Mouse (Mus musculus): ENCODE data around the gene Them7. TPM values are rescaled to one million over a fixed set of nuclear protein-coding genes. Genes with fewer than 3 reads are reported as not detected.

Them7 gene
- polyA plus RNA-seq, 1 experiment from 2014 or later = 0.21 TPM

DNA sequence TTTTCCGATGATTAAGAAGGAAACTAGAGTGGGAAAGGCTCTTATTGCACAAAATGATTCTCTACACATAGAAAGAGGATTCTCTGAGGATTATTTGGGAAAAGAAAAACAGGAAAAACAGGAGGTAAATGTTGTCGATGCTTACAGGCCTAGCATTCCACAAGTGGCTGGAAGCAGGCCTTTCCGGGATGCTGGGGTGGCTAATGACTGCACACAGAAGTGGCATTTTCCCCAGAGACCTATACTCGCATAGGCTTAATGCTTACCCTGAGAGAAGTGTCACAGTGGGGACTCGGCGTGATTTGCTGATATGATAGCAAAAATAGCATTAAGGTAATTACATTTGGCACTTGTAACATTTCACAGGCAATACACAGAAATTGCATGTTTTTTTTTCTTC, 124.8 kb downstream of the Them7 start:
- ATAC-seq (ENCODE audit: insufficient number of reproducible peaks, insufficient read depth, low FRiP score, low TSS enrichment, low read depth) = no peak
- 67% methylated on average over 6 of the region's 6 CpGs for WGBS
- no peak overlapping the region for H3K9ac ChIP-seq

DNA sequence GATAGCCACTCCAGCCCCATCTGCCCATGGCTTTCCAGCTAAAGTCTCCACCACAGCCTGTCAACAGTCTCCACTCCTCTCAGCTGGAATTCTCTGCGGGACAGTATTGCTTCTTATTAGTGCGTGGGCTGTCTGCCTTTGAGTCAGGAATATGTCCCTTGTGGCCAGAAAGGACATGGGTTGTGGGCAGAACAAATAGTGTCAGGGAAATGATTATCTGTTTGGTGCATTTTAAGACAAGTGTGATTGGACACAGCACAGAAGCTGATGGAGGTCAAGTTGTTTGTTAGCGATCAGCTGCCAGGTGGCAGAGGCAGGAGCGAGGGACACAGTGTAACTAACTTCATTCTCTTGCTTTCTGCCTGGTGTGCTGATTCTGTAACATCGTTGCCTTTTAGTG, 132.7 kb downstream of the Them7 start:
- H3K4me2 ChIP-seq = no peak overlapping the region
- H3K9me3 ChIP-seq = no peaks in the 10 kb centered on the region
- H3K27ac ChIP-seq = no peak overlapping the region
- no peaks in the 10 kb centered on the region for H3K27me3 ChIP-seq
- no peak for ATAC-seq (ENCODE audit: insufficient number of reproducible peaks, insufficient read depth, low FRiP score, low TSS enrichment, low read depth)
- no peaks in the 10 kb centered on the region for H3K4me1 ChIP-seq
- H3K36me3 ChIP-seq = no peaks in the 10 kb centered on the region
- H3K4me3 ChIP-seq = no peak overlapping the region
- WGBS = 69% methylated on average over 5 of the region's 5 CpGs
- no peak overlapping the region for H3K9ac ChIP-seq

More for the DNA sequence above, 124.8 kb downstream of the Them7 start:
- Histone ChIP-seq H3K36me3 (no peaks in the 10 kb centered on the region), H3K27ac (no peak overlapping the region), H3K27me3 (no peaks in the 10 kb centered on the region), H3K9me3 (no peaks in the 10 kb centered on the region), H3K4me3 (no peak overlapping the region), H3K4me2 (no peak overlapping the region), H3K4me1 (no peaks in the 10 kb centered on the region)

DNA sequence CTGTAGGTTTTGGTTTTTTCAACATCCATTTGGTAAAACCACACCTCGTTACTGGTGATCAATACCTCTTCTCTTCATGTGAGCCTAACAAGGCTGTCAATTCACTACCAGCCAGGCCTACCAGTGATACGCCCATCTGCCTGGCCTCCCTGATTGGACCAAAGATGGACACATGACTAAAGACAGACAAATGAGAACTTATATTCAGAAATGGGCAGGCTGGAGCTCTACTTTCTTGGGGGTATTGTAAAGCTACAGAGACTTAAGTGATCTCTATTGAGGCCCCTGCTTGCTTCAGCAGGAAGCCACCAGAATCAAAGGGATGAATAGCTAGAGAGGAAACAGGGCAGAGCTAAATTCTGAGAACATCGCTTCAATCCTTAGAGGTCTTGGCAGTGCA, 133.9 kb downstream of the Them7 start:
- H3K9ac ChIP-seq = no peak overlapping the region
- no peaks in the 10 kb centered on the region for H3K36me3 ChIP-seq
- WGBS = 87% methylated on average over 3 of the region's 3 CpGs
- H3K4me2 ChIP-seq = no peak overlapping the region
- H3K4me3 ChIP-seq = no peak overlapping the region
- no peaks in the 10 kb centered on the region for H3K9me3 ChIP-seq
- H3K27ac ChIP-seq = no peak overlapping the region
- H3K27me3 ChIP-seq = no peaks in the 10 kb centered on the region
- ATAC-seq (ENCODE audit: insufficient number of reproducible peaks, insufficient read depth, low FRiP score, low TSS enrichment, low read depth) = no peak
- H3K4me1 ChIP-seq = no peaks in the 10 kb centered on the region

DNA sequence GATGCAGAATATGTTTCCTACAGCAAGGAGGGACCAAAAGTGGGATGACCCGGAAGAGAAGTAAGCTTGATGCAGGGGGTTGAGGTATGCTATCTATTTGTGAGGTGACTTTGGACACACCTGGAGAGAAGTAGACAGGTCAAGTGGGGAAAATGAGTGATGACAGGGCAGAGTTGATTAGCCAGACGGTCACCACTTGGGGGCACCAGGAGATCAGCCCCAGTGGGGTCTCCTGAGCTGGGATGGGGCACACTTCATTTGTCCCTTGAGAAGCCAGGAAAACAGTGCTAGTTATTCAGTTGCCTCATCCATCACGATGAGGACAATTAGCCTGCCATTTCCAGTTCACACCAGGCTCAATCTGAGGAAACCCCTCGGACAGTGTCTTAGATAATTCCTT, 143.5 kb downstream of the Them7 start:
- Histone ChIP-seq H3K36me3 (no peaks in the 10 kb centered on the region), H3K9me3 (no peaks in the 10 kb centered on the region), H3K4me3 (no peak overlapping the region), H3K27ac (no peak overlapping the region), H3K4me1 (peaks cover 9% of the 10 kb centered on the region), H3K9ac (no peak overlapping the region), H3K4me2 (no peak overlapping the region), H3K27me3 (peaks cover 18% of the 10 kb centered on the region)
- ATAC-seq (ENCODE audit: insufficient number of reproducible peaks, insufficient read depth, low FRiP score, low TSS enrichment, low read depth) = no peak
- 52% methylated on average over 4 of the region's 4 CpGs for WGBS

- 12% methylated on average over 10 of the region's 10 CpGs for WGBS
- peak overlapping the region; percentile 51 for H3K4me2 ChIP-seq
- ATAC-seq (ENCODE audit: insufficient number of reproducible peaks, insufficient read depth, low FRiP score, low TSS enrichment, low read depth) = no peak
- H3K27me3 ChIP-seq = peaks cover 18% of the 10 kb centered on the region
- H3K36me3 ChIP-seq = no peaks in the 10 kb centered on the region
- H3K4me3 ChIP-seq = no peak overlapping the region
- no peaks in the 10 kb centered on the region for H3K9me3 ChIP-seq
- H3K4me1 ChIP-seq = peaks cover 9% of the 10 kb centered on the region
- H3K9ac ChIP-seq = peak overlapping the region; percentile 52; the same call in 1 of the 2 replicates
- no peak overlapping the region for H3K27ac ChIP-seq
Observed at GRCm38 (mm10) chr2:105370240-105370639, 146.1 kb downstream of the Them7 start.

GRCm38 (mm10) chr2:105370698-105371097, 146.6 kb downstream of the Them7 start:
- no peaks in the 10 kb centered on the region for H3K36me3 ChIP-seq
- peak overlapping the region; percentile 52; the same call in 1 of the 2 replicates for H3K9ac ChIP-seq
- H3K4me1 ChIP-seq = peaks cover 9% of the 10 kb centered on the region
- no peaks in the 10 kb centered on the region for H3K9me3 ChIP-seq
- peaks cover 18% of the 10 kb centered on the region for H3K27me3 ChIP-seq
- no peak for ATAC-seq (ENCODE audit: insufficient number of reproducible peaks, insufficient read depth, low FRiP score, low TSS enrichment, low read depth)
- no peak overlapping the region for H3K27ac ChIP-seq
- peak overlapping the region; percentile 14 for H3K4me3 ChIP-seq
- H3K4me2 ChIP-seq = peak overlapping the region; percentile 51
- 26% methylated on average over 14 of the region's 14 CpGs for WGBS

DNA sequence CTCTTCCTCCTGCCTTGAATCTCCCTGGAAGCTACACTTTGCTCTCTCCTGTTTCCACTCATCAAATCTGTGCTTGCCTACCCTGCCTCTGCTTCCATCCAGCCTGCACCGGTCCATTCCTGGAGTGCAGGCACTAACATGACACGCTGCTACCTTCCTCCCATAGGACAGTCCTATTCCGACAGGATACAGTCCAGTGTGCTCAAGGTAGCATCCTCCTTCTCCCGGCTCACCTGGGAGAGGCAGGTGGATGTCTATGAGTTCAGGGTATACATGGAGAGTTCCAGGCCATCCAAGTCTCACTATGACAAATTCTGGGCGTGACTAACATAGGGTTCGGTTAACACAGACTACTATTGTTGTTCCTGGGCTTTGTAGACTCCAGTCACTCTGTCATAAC, 148.0 kb downstream of the Them7 start:
- H3K27me3 ChIP-seq = peaks cover 18% of the 10 kb centered on the region
- no peaks in the 10 kb centered on the region for H3K36me3 ChIP-seq
- no peak overlapping the region for H3K4me2 ChIP-seq
- no peak overlapping the region for H3K4me3 ChIP-seq
- 86% methylated on average over 6 of the region's 6 CpGs for WGBS
- ATAC-seq (ENCODE audit: insufficient number of reproducible peaks, insufficient read depth, low FRiP score, low TSS enrichment, low read depth) = no peak
- H3K9ac ChIP-seq = no peak overlapping the region
- H3K27ac ChIP-seq = no peak overlapping the region
- H3K9me3 ChIP-seq = no peaks in the 10 kb centered on the region
- H3K4me1 ChIP-seq = peaks cover 11% of the 10 kb centered on the region

DNA sequence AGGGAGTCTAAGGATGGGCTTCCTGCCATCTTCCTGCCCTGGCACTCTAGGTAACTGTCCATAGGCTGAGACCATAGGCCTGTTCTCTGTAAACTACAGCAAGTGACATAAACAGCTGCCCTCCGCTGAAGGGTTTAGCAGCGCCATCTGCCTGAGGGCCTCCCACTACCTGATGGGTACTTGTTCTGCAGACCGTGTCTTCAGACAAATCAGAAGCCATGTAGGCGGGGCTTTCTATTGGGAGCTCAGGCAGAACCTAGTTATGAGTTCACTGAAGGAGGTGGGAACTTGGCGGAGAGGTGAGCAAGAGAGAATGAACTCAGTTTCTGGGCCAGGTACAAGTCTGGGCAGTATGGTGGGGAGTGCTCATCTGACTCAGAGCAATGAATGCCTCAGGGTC, 148.6 kb downstream of the Them7 start:
- H3K36me3 ChIP-seq = no peaks in the 10 kb centered on the region
- ATAC-seq (ENCODE audit: insufficient number of reproducible peaks, insufficient read depth, low FRiP score, low TSS enrichment, low read depth) = no peak
- H3K9me3 ChIP-seq = no peaks in the 10 kb centered on the region
- H3K27ac ChIP-seq = no peak overlapping the region
- H3K4me1 ChIP-seq = peaks cover 11% of the 10 kb centered on the region
- WGBS = 78% methylated on average over 5 of the region's 5 CpGs
- no peak overlapping the region for H3K9ac ChIP-seq
- no peak overlapping the region for H3K4me3 ChIP-seq
- peaks cover 18% of the 10 kb centered on the region for H3K27me3 ChIP-seq
- no peak overlapping the region for H3K4me2 ChIP-seq

DNA sequence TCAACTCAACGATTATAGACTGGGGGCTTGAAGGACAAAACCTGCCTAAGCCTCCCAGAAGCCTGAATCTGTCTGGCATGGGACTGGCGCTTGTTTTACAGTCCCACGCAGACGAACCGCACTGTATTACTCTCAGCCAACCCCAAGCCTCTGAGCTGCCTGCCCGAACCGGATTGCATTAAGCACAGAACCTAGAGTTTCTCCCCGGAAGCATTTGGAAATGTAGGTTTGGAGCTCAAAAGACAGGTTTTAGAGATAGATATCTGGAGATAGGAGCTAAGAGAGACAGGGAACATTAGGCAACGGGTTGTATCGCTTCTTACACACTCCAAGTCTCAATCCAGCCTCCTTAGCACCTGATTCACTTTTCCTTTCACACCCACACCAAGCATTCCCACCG, 149.5 kb downstream of the Them7 start:
- no peak overlapping the region for H3K27ac ChIP-seq
- peaks cover 11% of the 10 kb centered on the region for H3K4me1 ChIP-seq
- H3K9me3 ChIP-seq = no peaks in the 10 kb centered on the region
- peaks cover 18% of the 10 kb centered on the region for H3K27me3 ChIP-seq
- no peaks in the 10 kb centered on the region for H3K36me3 ChIP-seq
- H3K9ac ChIP-seq = no peak overlapping the region
- no peak overlapping the region for H3K4me3 ChIP-seq
- 84% methylated on average over 11 of the region's 11 CpGs for WGBS
- H3K4me2 ChIP-seq = no peak overlapping the region
- ATAC-seq (ENCODE audit: insufficient number of reproducible peaks, insufficient read depth, low FRiP score, low TSS enrichment, low read depth) = no peak

DNA sequence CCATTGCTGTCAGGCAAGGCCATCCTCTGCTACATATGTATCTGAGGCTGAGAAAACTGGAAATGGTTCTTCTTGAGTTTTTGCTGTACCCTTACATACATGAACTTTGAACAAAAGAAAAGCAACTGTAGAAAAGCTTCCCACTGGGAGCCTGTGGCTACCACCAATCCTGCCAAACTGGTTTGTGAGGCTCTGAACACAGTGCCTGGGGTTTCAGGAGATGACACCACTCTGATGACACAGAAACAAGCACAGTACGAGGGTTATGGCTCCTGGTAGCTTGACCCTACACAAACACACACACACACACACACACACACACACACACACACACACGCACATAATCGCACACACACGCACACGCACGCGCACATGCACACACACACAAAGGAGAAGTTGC, 151.1 kb downstream of the Them7 start:
- 79% methylated on average over 7 of the region's 7 CpGs for WGBS
- 0 out of 2 replicates have a peak, but pooled peaks have one; percentile 35 for ATAC-seq (ENCODE audit: insufficient number of reproducible peaks, insufficient read depth, low FRiP score, low TSS enrichment, low read depth)
- H3K27ac ChIP-seq = no peak overlapping the region; the same call in 1 of the 2 replicates

GRCm38 (mm10) chr2:105375705-105376104, 151.6 kb downstream of the Them7 start:
- peaks cover 6% of the 10 kb centered on the region for H3K4me1 ChIP-seq
- 71% methylated on average over 4 of the region's 4 CpGs for WGBS
- ATAC-seq (ENCODE audit: insufficient number of reproducible peaks, insufficient read depth, low FRiP score, low TSS enrichment, low read depth) = no peak
- no peak overlapping the region for H3K9ac ChIP-seq
- peak overlapping the region; percentile 16; the same call in 1 of the 2 replicates for H3K27ac ChIP-seq
- peaks cover 11% of the 10 kb centered on the region for H3K27me3 ChIP-seq
- H3K4me3 ChIP-seq = no peak overlapping the region
- H3K9me3 ChIP-seq = no peaks in the 10 kb centered on the region
- no peaks in the 10 kb centered on the region for H3K36me3 ChIP-seq
- H3K4me2 ChIP-seq = no peak overlapping the region

More for the DNA sequence above, 151.1 kb downstream of the Them7 start:
- Histone ChIP-seq H3K9ac (no peak overlapping the region), H3K4me1 (peaks cover 10% of the 10 kb centered on the region), H3K36me3 (no peaks in the 10 kb centered on the region), H3K27me3 (peaks cover 16% of the 10 kb centered on the region), H3K4me3 (no peak overlapping the region), H3K4me2 (no peak overlapping the region), H3K9me3 (no peaks in the 10 kb centered on the region)

- Histone ChIP-seq H3K4me2 (no peak overlapping the region), H3K27me3 (no peaks in the 10 kb centered on the region), H3K9me3 (no peaks in the 10 kb centered on the region), H3K27ac (no peak overlapping the region), H3K9ac (no peak overlapping the region), H3K4me3 (no peak overlapping the region), H3K4me1 (peaks cover 3% of the 10 kb centered on the region; the same call in 1 of the 2 replicates), H3K36me3 (peaks cover 6% of the 10 kb centered on the region)
- WGBS = 79% methylated on average over 1 of the region's 1 CpGs
- ATAC-seq (ENCODE audit: insufficient number of reproducible peaks, insufficient read depth, low FRiP score, low TSS enrichment, low read depth) = no peak
Observed at GRCm38 (mm10) chr2:105379682-105380081, 155.6 kb downstream of the Them7 start.
